Mouse (Mus musculus): Measurements from ENCODE around the gene Tpx2.

GRCm38 (mm10) chr2:152826481-152826880, 21.3 kb upstream of the Tpx2 start:
- no peak for TF ChIP-seq CTCF (IDR thresholded peaks at IDR 0.05; ENCODE audit: low read depth, low read length)
- no peak for TF ChIP-seq POLR2A (IDR thresholded peaks at IDR 0.05; ENCODE audit: insufficient read depth, low read length)
